Mouse (Mus musculus) neural tube, embryonic 11.5 days (tissue): ENCODE measurements around the gene Ghrhr. TPM values are rescaled to one million over a fixed set of nuclear protein-coding genes. Genes with fewer than 3 reads are reported as not detected.

Source experiments
- ATAC-seq: fragments of 200-750 bp; cut with Nextera tagmentation; 2 replicates; pipeline ENCODE4 v1.8.0; 2017; ENCODE audit warnings: moderate number of reproducible peaks, mild to moderate bottlenecking, moderate TSS enrichment, moderate library complexity; ENCODE audit not compliant: insufficient read depth, low FRiP score, low TSS enrichment
- DNase-seq: peaks from one replicate; pipeline ENCODE4 v3.0.0-alpha.2; 2015; ENCODE audit warnings: low spot score
- H3K27ac ChIP-seq: fragments of 300-500 bp; sonication (generic); 2 replicates; pipeline ENCODE4 v1.5.1; 2014; ENCODE audit warnings: low read depth, mild to moderate bottlenecking, low read length
- H3K27me3 ChIP-seq: fragments of 300-500 bp; sonication (generic); 2 replicates; pipeline ENCODE4 v1.6.1; 2014; ENCODE audit warnings: mild to moderate bottlenecking, low read length, mixed read lengths; ENCODE audit not compliant: control insufficient read depth, insufficient read depth
- H3K36me3 ChIP-seq: fragments of 300-500 bp; sonication (generic); 2 replicates; pipeline ENCODE4 v1.6.1; 2014; ENCODE audit warnings: mild to moderate bottlenecking, low read length, moderate library complexity, mixed read lengths; ENCODE audit not compliant: control insufficient read depth, insufficient read depth
- H3K4me1 ChIP-seq: fragments of 300-500 bp; sonication (generic); 2 replicates; pipeline ENCODE4 v1.6.1; 2014; ENCODE audit warnings: low read length, mixed read lengths; ENCODE audit not compliant: control insufficient read depth, insufficient read depth
- H3K4me2 ChIP-seq: fragments of 300-500 bp; sonication (generic); 2 replicates; pipeline ENCODE4 v1.6.1; 2014; ENCODE audit warnings: low read depth, mild to moderate bottlenecking, moderate library complexity
- H3K4me3 ChIP-seq: fragments of 300-500 bp; sonication (generic); 2 replicates; pipeline ENCODE4 v1.5.1; 2014; ENCODE audit warnings: low read depth, low read length
- H3K9ac ChIP-seq: fragments of 300-500 bp; sonication (generic); 2 replicates; pipeline ENCODE4 v1.6.1; 2014; ENCODE audit warnings: mild to moderate bottlenecking, low read length
- H3K9me3 ChIP-seq: fragments of 300-500 bp; sonication (generic); 2 replicates; pipeline ENCODE4 v1.6.1; 2016; ENCODE audit warnings: low read length; ENCODE audit not compliant: control insufficient read depth
- WGBS: fragments of 180-500 bp; shearing (Covaris S2); extraction: QIAGEN DNeasy Blood & Tissue Kit; methylation state at CpG from one replicate; pipeline ENCODE4 v1.1.7; 2014; 5-methylcytosine and 5-hydroxymethylcytosine counted together
- polyA plus RNA-seq: library from polyadenylated mRNA; unstranded; fragments of >200 nt; fragmentation: Nextera tagmentation; extraction: Ambion mirVana; gene quantifications from 2 replicates; pipeline ENCODE4 v1.2.1, GENCODE M21; 2014

Gene Ghrhr
- polyA plus RNA-seq = not detected in 2 replicates

DNA sequence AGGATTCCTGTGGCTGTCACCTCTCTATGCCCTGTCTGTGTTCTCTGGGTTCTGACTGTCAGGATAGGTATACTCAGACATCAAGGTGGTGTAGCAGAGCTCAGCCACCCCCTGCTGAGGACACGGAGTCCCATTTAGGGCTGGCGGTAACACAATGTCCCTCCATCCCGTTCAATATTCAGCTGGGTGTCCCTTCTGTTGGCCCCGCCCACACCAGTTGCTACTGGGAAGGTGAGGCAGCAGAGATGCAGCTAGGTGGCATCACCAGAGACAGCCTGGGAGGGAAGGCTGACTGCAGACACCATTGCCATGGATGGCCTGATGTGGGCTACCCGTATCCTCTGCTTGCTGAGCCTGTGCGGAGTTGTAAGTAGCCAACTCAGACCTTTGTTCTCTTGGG, at the start of gene Ghrhr:
Gene Ghrhr, plus strand, starts transcription at position 220 of the 400 bp plus-strand sequence.
- Histone ChIP-seq H3K4me2 (no peak within 1 kb of the TSS), H3K36me3 (no peaks in the 10 kb centered on the region), H3K4me1 (no peaks in the 10 kb centered on the region), H3K27me3 (no peaks in the 10 kb centered on the region), H3K27ac (no peak within 1 kb of the TSS), H3K4me3 (no peak within 1 kb of the TSS), H3K9me3 (no peaks in the 10 kb centered on the region), H3K9ac (no peak within 1 kb of the TSS)
- WGBS = 76% methylated on average over 6 of the region's 6 CpGs
- DNase-seq = no peak
- no peak for ATAC-seq

GRCm38 (mm10) chr6:55326299-55326698, 49.8 kb upstream of the Ghrhr start:
- Histone ChIP-seq H3K9ac (no peak overlapping the region), H3K36me3 (no peaks in the 10 kb centered on the region), H3K27ac (no peak overlapping the region), H3K9me3 (no peaks in the 10 kb centered on the region), H3K27me3 (no peaks in the 10 kb centered on the region), H3K4me3 (no peak overlapping the region), H3K4me1 (no peaks in the 10 kb centered on the region), H3K4me2 (no peak overlapping the region)
- WGBS = 83% methylated on average over 4 of the region's 4 CpGs
- no peak for DNase-seq
- no peak for ATAC-seq

DNA sequence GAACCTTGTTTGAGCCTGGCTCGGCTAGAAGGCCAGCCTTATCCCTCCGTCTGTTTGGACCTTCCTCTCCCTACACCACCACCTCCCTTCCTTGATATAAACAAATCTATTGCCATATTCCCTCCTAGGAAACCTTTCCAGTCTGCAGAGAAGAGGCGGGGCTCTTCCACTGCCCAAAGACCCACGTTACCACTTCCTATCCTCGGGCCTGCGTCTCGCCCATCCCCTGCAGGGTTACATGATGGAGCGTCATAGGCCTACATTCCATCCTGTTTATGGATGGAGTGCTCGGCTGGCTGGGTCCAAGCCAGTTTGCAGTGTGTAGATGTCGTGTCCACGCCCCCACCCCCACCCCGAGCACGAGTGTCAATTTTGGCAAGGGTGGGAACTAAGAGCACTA, 48.8 kb upstream of the Ghrhr start:
- 89% methylated on average over 13 of the region's 13 CpGs for WGBS
- H3K4me3 ChIP-seq = no peak overlapping the region
- H3K27ac ChIP-seq = no peak overlapping the region
- no peaks in the 10 kb centered on the region for H3K27me3 ChIP-seq
- H3K36me3 ChIP-seq = no peaks in the 10 kb centered on the region
- ATAC-seq (no peak), DNase-seq (no peak)
- H3K9me3 ChIP-seq = no peaks in the 10 kb centered on the region
- no peak overlapping the region for H3K9ac ChIP-seq
- no peaks in the 10 kb centered on the region for H3K4me1 ChIP-seq
- H3K4me2 ChIP-seq = no peak overlapping the region

DNA sequence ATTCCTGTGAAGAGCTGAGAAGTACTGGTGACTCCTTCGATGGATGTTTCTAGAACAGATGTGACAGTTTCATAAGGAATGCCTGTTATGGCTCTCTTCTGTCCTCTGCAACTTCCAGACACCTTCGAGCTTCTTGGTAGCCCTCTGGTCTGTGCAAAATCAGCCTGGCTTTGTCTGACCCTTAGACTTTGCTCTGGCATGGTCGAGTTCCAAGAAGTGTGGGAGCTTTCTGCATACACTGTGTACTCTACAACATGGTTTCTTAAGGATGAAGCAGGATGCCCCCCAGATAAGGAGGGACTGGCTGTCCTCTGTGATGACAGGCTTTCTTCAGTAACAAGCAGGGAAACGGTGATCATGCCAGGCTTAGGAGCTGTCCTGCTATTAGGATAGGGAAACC, 47.9 kb upstream of the Ghrhr start:
- H3K9ac ChIP-seq = no peak overlapping the region
- no peaks in the 10 kb centered on the region for H3K4me1 ChIP-seq
- no peaks in the 10 kb centered on the region for H3K9me3 ChIP-seq
- no peak for DNase-seq
- H3K4me3 ChIP-seq = no peak overlapping the region
- H3K27ac ChIP-seq = no peak overlapping the region
- WGBS = 79% methylated on average over 4 of the region's 4 CpGs
- H3K4me2 ChIP-seq = no peak overlapping the region
- no peaks in the 10 kb centered on the region for H3K36me3 ChIP-seq
- no peaks in the 10 kb centered on the region for H3K27me3 ChIP-seq
- no peak for ATAC-seq

GRCm38 (mm10) chr6:55331315-55331714, 44.8 kb upstream of the Ghrhr start:
- no peaks in the 10 kb centered on the region for H3K36me3 ChIP-seq
- H3K27ac ChIP-seq = no peak overlapping the region
- H3K4me2 ChIP-seq = no peak overlapping the region
- H3K27me3 ChIP-seq = no peaks in the 10 kb centered on the region
- H3K9me3 ChIP-seq = no peaks in the 10 kb centered on the region
- 59% methylated on average over 6 of the region's 6 CpGs for WGBS
- DNase-seq = no peak
- no peak overlapping the region for H3K4me3 ChIP-seq
- H3K9ac ChIP-seq = no peak overlapping the region
- H3K4me1 ChIP-seq = peaks cover 3% of the 10 kb centered on the region; the same call in 1 of the 2 replicates
- no peak for ATAC-seq

- ATAC-seq (no peak), DNase-seq (no peak)
- no peaks in the 10 kb centered on the region for H3K36me3 ChIP-seq
- no peak overlapping the region for H3K4me3 ChIP-seq
- no peak overlapping the region for H3K4me2 ChIP-seq
- H3K27ac ChIP-seq = no peak overlapping the region
- H3K9me3 ChIP-seq = no peaks in the 10 kb centered on the region
- H3K9ac ChIP-seq = no peak overlapping the region
- no peaks in the 10 kb centered on the region for H3K27me3 ChIP-seq
- WGBS = 60% methylated on average over 5 of the region's 5 CpGs
- H3K4me1 ChIP-seq = peaks cover 3% of the 10 kb centered on the region; the same call in 1 of the 2 replicates
These were observed 43.9 kb upstream of the Ghrhr start for GRCm38 (mm10) chr6:55332100-55332772.

- no peak overlapping the region for H3K27ac ChIP-seq
- no peak overlapping the region for H3K4me2 ChIP-seq
- peaks cover 3% of the 10 kb centered on the region; the same call in 1 of the 2 replicates for H3K4me1 ChIP-seq
- 74% methylated on average over 6 of the region's 6 CpGs for WGBS
- no peak for DNase-seq
- H3K36me3 ChIP-seq = no peaks in the 10 kb centered on the region
- ATAC-seq = no peak
- no peak overlapping the region for H3K4me3 ChIP-seq
- no peaks in the 10 kb centered on the region for H3K27me3 ChIP-seq
- no peak overlapping the region for H3K9ac ChIP-seq
- no peaks in the 10 kb centered on the region for H3K9me3 ChIP-seq
These were observed 43.4 kb upstream of the Ghrhr start for GRCm38 (mm10) chr6:55332773-55333109.

DNA sequence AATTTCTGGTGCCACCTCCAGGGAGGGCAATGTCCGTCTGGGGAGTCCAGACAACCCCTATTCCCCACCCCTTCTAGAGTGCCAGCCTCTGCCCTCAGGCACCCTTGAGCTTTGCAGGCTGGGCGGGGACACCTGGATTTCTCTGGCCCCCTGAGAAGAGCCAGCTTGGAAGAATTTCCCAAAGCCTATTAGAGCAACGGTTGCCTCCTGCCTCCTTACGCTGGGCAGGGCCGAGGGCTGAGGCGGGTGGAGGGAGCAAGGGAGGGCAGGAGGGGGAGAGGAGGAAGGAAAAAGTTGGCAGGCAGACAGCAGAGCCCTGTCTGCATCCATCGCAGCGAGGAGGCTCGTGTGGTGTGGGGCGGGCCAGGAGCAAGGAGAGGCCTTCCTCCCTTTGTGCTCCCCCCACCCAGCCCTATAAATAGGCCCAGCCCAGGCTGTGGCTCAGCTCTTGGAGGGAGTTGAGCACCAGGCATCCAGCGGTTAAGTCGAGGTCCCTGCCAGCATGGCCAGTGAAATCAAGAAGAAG, 40.0 kb upstream of the Ghrhr start, which contains the start of gene Aqp1:
Gene Aqp1, plus strand, starts transcription at position 444 of the 526 bp plus-strand sequence.
- no peak within 1 kb of the TSS for H3K4me2 ChIP-seq
- WGBS = 39% methylated on average over 12 of the region's 12 CpGs
- H3K4me1 ChIP-seq = peaks cover 3% of the 10 kb centered on the region; the same call in 1 of the 2 replicates
- no peaks in the 10 kb centered on the region for H3K27me3 ChIP-seq
- ATAC-seq = no peak
- no peaks in the 10 kb centered on the region for H3K36me3 ChIP-seq
- H3K9ac ChIP-seq = no peak within 1 kb of the TSS; the same call in 1 of the 2 replicates
- no peaks in the 10 kb centered on the region for H3K9me3 ChIP-seq
- H3K4me3 ChIP-seq = no peak within 1 kb of the TSS
- no peak for DNase-seq
- H3K27ac ChIP-seq = no peak within 1 kb of the TSS

- Histone ChIP-seq H3K9me3 (no peaks in the 10 kb centered on the region), H3K4me2 (no peak overlapping the region), H3K9ac (no peak overlapping the region), H3K27ac (no peak overlapping the region), H3K4me3 (no peak overlapping the region), H3K4me1 (peaks cover 3% of the 10 kb centered on the region), H3K36me3 (no peaks in the 10 kb centered on the region), H3K27me3 (no peaks in the 10 kb centered on the region)
- ATAC-seq (no peak), DNase-seq (no peak)
- WGBS = 82% methylated on average over 5 of the region's 5 CpGs
These were observed 38.9 kb upstream of the Ghrhr start for GRCm38 (mm10) chr6:55337242-55337641.
